Mouse (Mus musculus) erythroblast, embryonic 14.5 days (primary cell): Measurements from ENCODE around the gene Frmpd2.

Source experiments
- GATA1 ChIP-seq: IDR thresholded peaks from 2 replicates; pipeline ENCODE4 v1.6.1; 2012; ENCODE audit warnings: low read length, inconsistent platforms, mixed read lengths
- TAL1 ChIP-seq: IDR thresholded peaks from 3 replicates; pipeline ENCODE4 v1.6.1; 2012; ENCODE audit warnings: low read length, inconsistent platforms, mixed read lengths

GRCm38 (mm10) chr14:33573643-33574042 is 102.1 kb downstream of the Frmpd2 start:
- no peak for TF ChIP-seq TAL1
- no peak for TF ChIP-seq GATA1
